Mouse (Mus musculus): ENCODE results near the gene Map3k14. TPM values are rescaled to one million over a fixed set of nuclear protein-coding genes. Genes with fewer than 3 reads are reported as not detected.

The Map3k14 gene
- polyA plus RNA-seq, 1 experiment = 18.7 TPM

- peaks cover 73% of the 10 kb centered on the region for H3K4me1 ChIP-seq (ENCODE audit: control insufficient read depth, insufficient read depth, low read length)
- H3K4me3 ChIP-seq (ENCODE audit: insufficient read depth, low read length) = peak overlapping the region; percentile 14
- H3K27ac ChIP-seq (ENCODE audit: insufficient read depth, low read depth, low read length) = peak overlapping the region; percentile 94
- TF ChIP-seq POLR2A (IDR thresholded peaks at IDR 0.05; ENCODE audit: borderline replicate concordance, low read depth, low read length) = no peak
- TF ChIP-seq CTCF (IDR thresholded peaks at IDR 0.05; ENCODE audit: low read depth, low read length) = no peak
These were observed 17.8 kb downstream of the Map3k14 start for GRCm38 (mm10) chr11:103249509-103249908.

DNA sequence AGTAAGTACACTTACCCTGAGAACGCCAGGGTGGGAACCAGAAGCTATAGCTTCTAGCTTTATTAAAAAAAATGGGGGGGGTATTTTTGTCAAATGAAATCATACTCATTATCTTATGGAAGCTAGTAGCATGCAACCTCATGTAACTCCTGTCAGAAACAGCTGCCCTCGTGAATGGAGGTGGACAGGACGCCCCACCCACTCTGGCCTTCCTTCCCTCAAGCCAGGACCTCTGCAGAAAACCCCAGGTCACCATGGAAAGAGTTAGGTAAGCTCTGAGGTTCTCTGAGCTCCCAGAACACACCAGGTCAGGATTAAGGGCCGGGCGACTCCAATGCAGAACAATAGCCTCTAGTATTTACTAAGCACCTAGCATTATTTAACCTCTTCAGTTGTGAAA lies 18.4 kb downstream of the Map3k14 start:
- no peak for TF ChIP-seq POLR2A (IDR thresholded peaks at IDR 0.05; ENCODE audit: borderline replicate concordance, low read depth, low read length)
- TF ChIP-seq CTCF (IDR thresholded peaks at IDR 0.05; ENCODE audit: low read depth, low read length) = no peak
- Histone ChIP-seq H3K4me3 (ENCODE audit: insufficient read depth, low read length) (peak overlapping the region; percentile 14), H3K4me1 (ENCODE audit: control insufficient read depth, insufficient read depth, low read length) (peaks cover 72% of the 10 kb centered on the region), H3K27ac (ENCODE audit: insufficient read depth, low read depth, low read length) (peak overlapping the region; percentile 94)

GRCm38 (mm10) chr11:103247504-103248177 lies 19.6 kb downstream of the Map3k14 start:
- Histone ChIP-seq H3K27ac (ENCODE audit: insufficient read depth, low read depth, low read length) (peak overlapping the region; percentile 53), H3K4me3 (ENCODE audit: insufficient read depth, low read length) (no peak overlapping the region), H3K4me1 (ENCODE audit: control insufficient read depth, insufficient read depth, low read length) (peaks cover 60% of the 10 kb centered on the region)
- TF ChIP-seq POLR2A (IDR thresholded peaks at IDR 0.05; ENCODE audit: borderline replicate concordance, low read depth, low read length) (no peak), CTCF (IDR thresholded peaks at IDR 0.05; ENCODE audit: low read depth, low read length) (no peak)

DNA sequence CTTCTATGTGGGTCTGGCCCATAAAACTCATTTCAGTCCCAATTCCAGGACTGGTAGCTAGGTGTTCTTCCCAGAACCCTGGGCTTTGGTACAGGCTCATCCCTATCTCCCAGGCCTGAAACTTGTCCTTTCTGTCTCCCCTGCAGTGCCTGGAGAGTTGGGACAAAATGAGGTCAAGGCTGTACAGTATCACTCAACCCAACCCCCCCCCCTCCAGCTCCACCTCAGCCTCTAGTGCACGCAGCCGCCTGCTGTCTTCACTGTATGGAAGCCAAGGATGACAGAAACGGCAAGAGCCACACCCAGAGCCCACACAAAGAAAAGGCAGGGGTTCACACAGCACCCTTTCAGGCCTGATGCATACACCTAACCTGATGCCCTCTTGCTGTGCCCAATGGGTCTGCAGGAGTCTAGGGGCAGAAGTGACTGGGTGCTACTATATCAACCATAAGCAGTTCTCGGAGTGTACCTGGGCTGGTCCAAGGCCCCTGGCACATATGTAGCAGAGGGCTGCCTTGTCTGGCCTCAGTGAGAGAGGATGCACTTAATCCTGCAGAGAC lies 20.5 kb downstream of the Map3k14 start:
- no peak overlapping the region for H3K4me3 ChIP-seq (ENCODE audit: insufficient read depth, low read length)
- no peak for TF ChIP-seq POLR2A (IDR thresholded peaks at IDR 0.05; ENCODE audit: borderline replicate concordance, low read depth, low read length)
- no peak for TF ChIP-seq CTCF (IDR thresholded peaks at IDR 0.05; ENCODE audit: low read depth, low read length)
- peaks cover 53% of the 10 kb centered on the region for H3K4me1 ChIP-seq (ENCODE audit: control insufficient read depth, insufficient read depth, low read length)
- peak overlapping the region; percentile 88 for H3K27ac ChIP-seq (ENCODE audit: insufficient read depth, low read depth, low read length)

DNA sequence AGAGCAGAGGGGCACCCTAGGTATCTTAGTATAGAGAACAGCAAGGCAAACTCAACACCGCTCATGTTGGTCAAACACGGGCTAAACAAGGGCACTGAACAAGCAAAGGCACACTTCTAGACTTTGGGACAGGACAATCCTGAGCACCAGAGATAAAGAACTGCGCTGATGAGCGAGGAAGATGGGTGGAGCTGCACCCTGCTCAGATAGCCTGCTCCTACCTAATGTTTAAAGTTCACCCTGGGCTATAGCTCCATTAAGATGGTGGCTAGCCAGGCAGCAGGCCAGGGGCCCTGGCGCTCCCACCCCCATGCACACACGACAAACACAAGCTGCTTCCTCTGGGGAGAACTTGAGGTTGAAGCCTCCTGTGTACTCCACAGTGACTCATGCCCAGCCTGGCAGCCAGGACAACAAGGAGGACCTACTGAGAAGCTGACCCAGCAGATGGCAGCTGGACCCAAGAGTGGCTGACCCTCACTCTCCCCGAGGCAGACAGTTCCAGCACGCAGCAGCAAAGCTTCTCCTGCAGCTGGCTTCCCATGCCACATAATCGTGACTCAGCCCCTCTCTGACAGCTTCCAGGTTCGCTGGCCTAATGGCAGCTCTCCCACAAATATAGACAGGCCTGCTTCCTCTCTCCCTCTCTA lies 21.1 kb downstream of the Map3k14 start:
- Histone ChIP-seq H3K27ac (ENCODE audit: insufficient read depth, low read depth, low read length) (peak overlapping the region; percentile 88), H3K4me1 (ENCODE audit: control insufficient read depth, insufficient read depth, low read length) (peaks cover 49% of the 10 kb centered on the region), H3K4me3 (ENCODE audit: insufficient read depth, low read length) (no peak overlapping the region)
- TF ChIP-seq CTCF (IDR thresholded peaks at IDR 0.05; ENCODE audit: low read depth, low read length) (no peak), POLR2A (IDR thresholded peaks at IDR 0.05; ENCODE audit: borderline replicate concordance, low read depth, low read length) (no peak)

- H3K4me1 ChIP-seq (ENCODE audit: control insufficient read depth, insufficient read depth, low read length) = peaks cover 41% of the 10 kb centered on the region
- H3K27ac ChIP-seq (ENCODE audit: insufficient read depth, low read depth, low read length) = no peak overlapping the region
- TF ChIP-seq POLR2A (IDR thresholded peaks at IDR 0.05; ENCODE audit: borderline replicate concordance, low read depth, low read length) = no peak
- TF ChIP-seq CTCF (IDR thresholded peaks at IDR 0.05; ENCODE audit: low read depth, low read length) = no peak
- no peak overlapping the region for H3K4me3 ChIP-seq (ENCODE audit: insufficient read depth, low read length)
These were observed 22.4 kb downstream of the Map3k14 start for GRCm38 (mm10) chr11:103244856-103245255.

DNA sequence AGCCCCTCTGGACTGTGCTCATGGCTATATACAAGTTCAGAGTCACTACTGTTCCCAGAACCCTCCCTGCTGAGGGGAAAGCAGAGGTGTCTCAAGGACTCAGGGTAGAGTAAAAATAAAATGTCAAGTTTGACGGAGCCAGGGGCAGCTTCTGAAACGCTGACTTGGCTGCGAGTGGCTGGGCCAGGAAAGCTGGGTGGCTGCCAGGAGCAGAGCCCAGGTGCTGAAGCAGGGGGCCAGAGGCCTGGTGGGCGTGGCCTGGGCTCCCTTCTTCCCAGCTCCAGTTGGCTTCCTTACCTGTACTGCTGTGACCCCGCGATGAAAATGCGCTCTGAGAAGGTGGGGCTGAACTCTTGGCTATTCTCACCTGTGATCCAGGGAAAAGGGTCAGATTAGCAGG lies 26.5 kb downstream of the Map3k14 start:
- TF ChIP-seq CTCF (IDR thresholded peaks at IDR 0.05; ENCODE audit: low read depth, low read length) = no peak
- no peak for TF ChIP-seq POLR2A (IDR thresholded peaks at IDR 0.05; ENCODE audit: borderline replicate concordance, low read depth, low read length)
- Histone ChIP-seq H3K27ac (ENCODE audit: insufficient read depth, low read depth, low read length) (no peak overlapping the region), H3K4me1 (ENCODE audit: control insufficient read depth, insufficient read depth, low read length) (peaks cover 10% of the 10 kb centered on the region), H3K4me3 (ENCODE audit: insufficient read depth, low read length) (no peak overlapping the region)

DNA sequence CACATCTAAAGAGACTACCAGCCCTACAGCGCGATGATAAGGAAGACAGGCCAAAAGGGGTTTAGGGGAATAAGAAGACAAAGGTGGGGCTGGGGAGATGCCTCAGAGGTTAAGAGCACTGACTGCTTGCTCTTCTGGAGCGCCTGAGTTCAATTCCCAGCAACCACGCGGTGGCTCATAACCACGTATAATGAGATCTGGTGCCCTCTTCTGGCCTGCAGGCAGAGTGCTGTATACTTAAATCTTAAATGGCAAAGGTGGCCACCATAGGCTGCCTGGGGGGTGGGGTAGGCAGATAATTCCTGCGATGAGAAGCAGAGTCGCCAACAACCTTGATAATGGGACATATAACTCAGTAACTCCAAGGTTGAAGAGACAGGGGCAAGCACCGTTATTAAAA lies 29.5 kb downstream of the Map3k14 start:
- no peak overlapping the region for H3K27ac ChIP-seq (ENCODE audit: insufficient read depth, low read depth, low read length)
- H3K4me1 ChIP-seq (ENCODE audit: control insufficient read depth, insufficient read depth, low read length) = peaks cover 1% of the 10 kb centered on the region
- TF ChIP-seq CTCF (IDR thresholded peaks at IDR 0.05; ENCODE audit: low read depth, low read length) (no peak), POLR2A (IDR thresholded peaks at IDR 0.05; ENCODE audit: borderline replicate concordance, low read depth, low read length) (no peak)
- H3K4me3 ChIP-seq (ENCODE audit: insufficient read depth, low read length) = no peak overlapping the region

- TF ChIP-seq CTCF (IDR thresholded peaks at IDR 0.05; ENCODE audit: low read depth, low read length) (no peak), POLR2A (IDR thresholded peaks at IDR 0.05; ENCODE audit: borderline replicate concordance, low read depth, low read length) (no peak)
- Histone ChIP-seq H3K27ac (ENCODE audit: insufficient read depth, low read depth, low read length) (no peak overlapping the region), H3K4me1 (ENCODE audit: control insufficient read depth, insufficient read depth, low read length) (peaks cover 4% of the 10 kb centered on the region)
These were observed 30.4 kb downstream of the Map3k14 start for GRCm38 (mm10) chr11:103236903-103237302.

DNA sequence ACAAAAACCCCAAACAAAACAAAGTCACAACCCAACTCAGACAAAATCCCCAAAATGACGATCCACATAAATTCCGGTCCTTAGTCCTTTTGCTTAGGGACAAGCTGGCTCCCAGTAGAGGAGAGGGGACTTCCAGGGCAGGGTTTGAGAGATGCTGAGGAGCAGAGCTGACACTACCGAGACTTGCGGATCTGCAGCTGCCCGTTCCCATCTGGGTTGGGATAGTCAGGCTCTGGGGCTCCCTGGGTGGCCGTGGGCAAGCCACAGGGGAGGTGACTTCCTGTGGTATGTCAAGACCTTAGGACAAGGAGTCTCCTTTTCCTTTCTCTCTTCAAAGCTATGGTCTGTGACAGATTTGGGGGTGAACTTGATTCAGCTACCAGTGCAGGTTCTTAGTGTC lies 30.8 kb downstream of the Map3k14 start:
- TF ChIP-seq POLR2A (IDR thresholded peaks at IDR 0.05; ENCODE audit: borderline replicate concordance, low read depth, low read length) = no peak
- TF ChIP-seq CTCF (IDR thresholded peaks at IDR 0.05; ENCODE audit: low read depth, low read length) = no peak
- Histone ChIP-seq H3K4me1 (ENCODE audit: control insufficient read depth, insufficient read depth, low read length) (peaks cover 4% of the 10 kb centered on the region), H3K27ac (ENCODE audit: insufficient read depth, low read depth, low read length) (no peak overlapping the region), H3K4me3 (ENCODE audit: insufficient read depth, low read length) (no peak overlapping the region)

More at GRCm38 (mm10) chr11:103236903-103237302, 30.4 kb downstream of the Map3k14 start:
- H3K4me3 ChIP-seq (ENCODE audit: insufficient read depth, low read length) = no peak overlapping the region
